Mouse (Mus musculus): ENCODE results near the gene Speg.

Gene Speg

GRCm38 (mm10) chr1:75393846-75394245, 18.7 kb downstream of the Speg start:
- no peak for DNase-seq (ENCODE audit: low read depth, low spot score)

GRCm38 (mm10) chr1:75398761-75399402, 23.8 kb downstream of the Speg start:
- peak; percentile 90 for DNase-seq (ENCODE audit: low read depth, low spot score)

- DNase-seq (ENCODE audit: low read depth, low spot score) = no peak
Observed at GRCm38 (mm10) chr1:75399755-75400492, 24.8 kb downstream of the Speg start.

GRCm38 (mm10) chr1:75400493-75401115, 25.5 kb downstream of the Speg start:
- no peak for DNase-seq (ENCODE audit: low read depth, low spot score)

DNA sequence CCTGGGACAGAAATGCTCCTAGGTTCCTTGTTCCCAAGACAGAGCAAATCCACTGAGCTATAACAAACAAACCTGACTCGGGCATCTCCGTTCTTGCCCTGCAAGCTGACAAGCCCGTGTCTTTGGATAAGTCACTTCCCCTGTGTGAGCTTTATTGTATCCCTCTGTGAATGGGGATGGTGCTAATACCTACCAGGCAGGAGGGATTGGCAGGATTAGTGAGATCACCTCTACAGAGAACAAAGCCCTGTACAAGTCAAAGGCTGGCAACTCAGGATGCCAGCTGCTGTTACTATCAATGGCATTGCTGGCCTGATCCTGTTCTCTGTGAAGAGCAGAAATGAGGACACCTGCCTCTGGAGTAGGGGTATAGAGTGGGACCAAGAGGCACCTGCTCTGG, 30.4 kb downstream of the Speg start:
- DNase-seq (ENCODE audit: low read depth, low spot score) = no peak

GRCm38 (mm10) chr1:75406173-75406572, 31.1 kb downstream of the Speg start:
- DNase-seq (ENCODE audit: low read depth, low spot score) = no peak

- DNase-seq (ENCODE audit: low read depth, low spot score) = no peak
Observed at GRCm38 (mm10) chr1:75407056-75407455, 32.0 kb downstream of the Speg start.

- DNase-seq (ENCODE audit: low read depth, low spot score) = no peak
Observed at GRCm38 (mm10) chr1:75408210-75408609, 33.1 kb downstream of the Speg start.

- DNase-seq (ENCODE audit: low read depth, low spot score) = no peak
Observed at GRCm38 (mm10) chr1:75409950-75410349, 34.9 kb downstream of the Speg start.

- DNase-seq (ENCODE audit: low read depth, low spot score) = no peak
Observed at GRCm38 (mm10) chr1:75412196-75412595, 37.1 kb downstream of the Speg start.

- DNase-seq (ENCODE audit: low read depth, low spot score) = peak; percentile 69
Observed at GRCm38 (mm10) chr1:75413749-75414148, 38.7 kb downstream of the Speg start.

DNA sequence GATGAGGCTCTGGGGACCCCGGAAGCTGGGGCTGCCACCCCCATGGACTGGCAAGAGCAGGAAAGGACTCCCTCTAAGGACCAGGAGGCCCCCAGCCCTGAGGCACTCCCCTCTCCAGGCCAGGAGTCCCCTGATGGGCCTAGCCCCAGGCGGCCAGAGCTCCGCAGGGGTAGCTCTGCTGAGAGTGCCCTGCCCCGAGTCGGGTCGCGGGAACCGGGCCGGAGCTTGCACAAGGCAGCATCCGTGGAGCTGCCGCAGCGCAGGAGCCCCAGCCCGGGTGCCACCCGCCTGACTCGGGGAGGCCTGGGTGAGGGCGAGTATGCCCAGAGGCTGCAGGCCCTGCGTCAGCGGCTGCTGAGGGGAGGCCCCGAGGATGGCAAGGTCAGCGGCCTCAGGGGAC, 46.7 kb downstream of the Speg start:
- DNase-seq (ENCODE audit: low read depth, low spot score) = no peak

DNA sequence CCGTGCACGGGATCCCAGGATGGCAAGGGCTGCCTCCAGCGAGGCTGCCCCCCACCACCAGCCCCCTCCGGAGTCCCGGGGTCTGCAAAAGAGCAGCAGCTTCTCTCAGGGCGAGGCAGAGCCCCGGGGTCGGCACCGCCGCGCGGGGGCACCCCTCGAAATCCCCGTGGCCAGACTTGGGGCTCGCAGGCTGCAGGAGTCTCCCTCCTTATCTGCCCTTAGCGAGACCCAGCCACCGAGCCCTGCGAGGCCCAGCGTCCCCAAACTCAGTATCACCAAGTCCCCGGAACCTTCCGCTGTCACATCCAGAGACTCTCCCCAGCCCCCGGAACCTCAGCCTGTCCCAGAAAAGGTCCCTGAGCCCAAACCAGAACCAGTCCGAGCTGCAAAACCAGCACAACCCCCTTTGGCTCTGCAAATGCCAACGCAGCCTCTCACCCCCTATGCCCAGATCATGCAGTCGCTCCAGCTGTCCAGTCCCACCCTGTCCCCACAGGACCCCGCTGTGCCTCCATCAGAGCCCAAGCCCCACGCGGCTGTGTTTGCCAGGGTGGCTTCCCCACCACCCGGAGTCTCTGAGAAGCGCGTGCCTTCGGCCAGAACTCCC, 47.2 kb downstream of the Speg start:
- DNase-seq (ENCODE audit: low read depth, low spot score) = no peak

GRCm38 (mm10) chr1:75422823-75423471, 47.9 kb downstream of the Speg start:
- peak; percentile 41 for DNase-seq (ENCODE audit: low read depth, low spot score)

DNA sequence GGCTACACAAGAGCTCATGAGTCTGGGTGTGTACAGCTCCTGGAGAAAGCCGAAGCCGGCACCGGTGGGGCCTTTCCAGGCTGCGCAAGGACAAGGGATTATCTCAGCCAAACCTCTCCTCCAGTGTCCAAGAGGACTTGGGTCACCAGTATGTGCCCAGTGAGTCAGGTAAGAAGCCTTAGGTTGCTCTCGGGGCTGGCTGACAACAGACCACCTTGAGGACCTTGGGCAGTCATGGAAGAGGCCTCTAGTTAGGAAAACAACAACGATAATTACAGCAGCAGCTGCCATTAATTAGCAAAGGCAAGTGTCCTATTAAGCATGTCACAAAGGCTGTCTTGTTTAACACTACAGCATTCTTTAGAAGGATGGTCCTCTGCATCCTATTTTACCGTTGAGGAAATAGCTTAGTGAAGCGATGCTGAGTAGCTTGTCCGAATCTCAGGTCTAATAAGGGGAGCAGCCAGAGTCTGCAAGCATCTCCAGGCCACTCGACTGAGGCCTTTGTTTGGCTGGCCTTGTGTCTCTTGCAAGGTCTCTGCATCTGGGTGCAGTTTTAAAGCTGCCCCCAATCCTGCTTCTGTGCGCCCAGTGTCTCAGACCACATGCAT, 48.8 kb downstream of the Speg start:
- no peak for DNase-seq (ENCODE audit: low read depth, low spot score)

- DNase-seq (ENCODE audit: low read depth, low spot score) = peak; percentile 87
Observed at GRCm38 (mm10) chr1:75425796-75426471, 50.8 kb downstream of the Speg start.

GRCm38 (mm10) chr1:75435475-75436328, 60.6 kb downstream of the Speg start, which contains the start of gene Gmppa:
TSS of gene Gmppa (plus strand) at chr1:75435930.
- peak; percentile 93 for DNase-seq (ENCODE audit: low read depth, low spot score)

GRCm38 (mm10) chr1:75438782-75439181, 63.7 kb downstream of the Speg start:
- DNase-seq (ENCODE audit: low read depth, low spot score) = no peak

DNA sequence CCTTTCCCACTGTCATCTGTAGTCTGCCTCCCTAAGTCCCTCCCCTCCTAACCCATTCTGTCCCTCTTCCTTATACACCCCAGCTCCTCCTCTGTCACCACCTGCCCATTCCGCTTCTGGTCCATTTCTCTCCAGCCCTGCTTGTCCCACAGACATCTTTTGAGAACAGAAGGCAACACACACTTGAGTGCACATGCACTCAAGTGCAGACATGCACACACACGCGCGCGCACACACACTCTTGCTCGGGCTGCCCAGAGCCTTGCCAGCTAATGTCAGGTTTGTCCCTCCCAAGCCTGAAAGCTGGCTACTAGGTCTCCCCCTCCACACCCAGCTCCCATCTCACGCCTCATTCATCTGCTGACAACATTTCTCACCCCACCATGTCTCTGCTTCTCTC, 65.6 kb downstream of the Speg start:
- DNase-seq (ENCODE audit: low read depth, low spot score) = no peak

DNA sequence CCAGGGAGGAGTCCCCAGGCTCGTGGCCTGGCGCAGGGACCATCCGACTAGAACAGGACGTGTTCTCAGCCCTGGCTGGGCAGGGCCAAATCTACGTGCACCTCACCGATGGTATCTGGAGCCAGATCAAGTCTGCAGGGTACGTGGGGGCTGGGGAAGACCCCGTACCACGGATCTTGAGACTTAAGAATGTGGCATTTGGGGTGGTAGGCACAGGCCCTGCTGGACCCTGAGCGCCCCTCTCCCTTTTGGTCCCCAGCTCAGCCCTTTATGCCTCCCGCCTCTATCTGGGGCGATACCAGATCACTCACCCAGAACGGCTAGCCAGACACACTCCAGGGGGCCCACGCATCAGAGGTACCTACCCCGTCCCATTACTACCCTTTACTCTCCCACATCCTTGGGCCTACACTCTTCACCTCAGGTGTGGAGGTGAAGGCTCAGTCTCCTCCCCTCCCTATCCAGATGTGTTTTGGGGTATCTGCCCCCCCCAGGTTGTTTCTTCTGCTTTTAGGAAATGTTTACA, 66.4 kb downstream of the Speg start:
- DNase-seq (ENCODE audit: low read depth, low spot score) = no peak
